In the genomic region with DNA sequence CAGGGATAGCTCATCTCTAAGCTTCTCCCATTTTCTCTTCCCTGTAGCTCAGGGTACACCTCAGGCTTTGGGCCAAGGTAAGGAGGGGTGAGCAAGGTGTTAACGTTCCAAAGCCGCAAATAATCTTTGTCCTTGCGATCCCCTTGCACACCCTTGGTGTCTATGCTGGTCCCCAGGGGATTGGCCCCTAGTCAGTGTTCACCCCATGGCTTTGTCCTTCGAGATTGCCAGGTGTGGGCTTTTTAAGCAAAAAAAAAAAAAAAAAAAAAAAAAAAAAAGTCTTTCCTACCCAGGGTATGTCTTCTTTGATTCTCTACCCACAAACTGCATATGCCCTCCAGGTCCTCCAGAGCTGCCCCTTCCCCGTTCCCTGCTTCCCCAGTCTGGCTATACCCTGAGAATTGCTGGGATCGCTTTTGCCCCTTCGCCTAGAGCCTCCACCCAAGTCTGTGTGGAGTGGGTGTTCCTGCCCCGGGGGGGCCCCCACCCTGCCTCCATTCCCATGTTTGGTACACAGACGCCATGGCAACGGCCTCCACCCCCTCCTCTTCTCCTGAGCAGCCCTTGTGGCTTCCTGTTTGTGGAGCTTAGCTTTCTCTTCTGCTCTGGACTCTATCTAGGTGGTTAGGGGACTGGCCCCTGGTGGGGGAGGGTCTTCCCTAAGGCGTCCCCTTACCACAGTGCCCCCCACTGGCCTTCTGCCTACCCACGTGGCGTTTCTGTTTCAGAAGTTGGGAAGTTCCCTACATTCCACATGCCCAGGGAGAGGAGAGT, we compare ENCODE assay signal across 1 mouse cellular context.
TF ChIP-seq lines count a peak whose summit lies in the region.

No protein-coding gene starts in this region.

TF ChIP-seq in MEL, 35 proteins besides CTCF, POLR2A, EP300 and RAD21 (continued from another document):
- TF ChIP-seq UBTF (IDR thresholded peaks at IDR 0.05; ENCODE audit: borderline replicate concordance, insufficient read depth, low read depth, low read length) (0 out of 2 replicates have a peak, but pooled peaks have one; percentile 32), CHD2 (IDR thresholded peaks at IDR 0.05; ENCODE audit: low read length) (no peak)
